Mouse (Mus musculus) hindbrain, embryonic 12.5 days (tissue): ENCODE data around the gene C1qtnf6. TPM values are rescaled to one million over a fixed set of nuclear protein-coding genes. Genes with fewer than 3 reads are reported as not detected.

Experiments
- ATAC-seq: fragments of 200-750 bp; cut with Nextera tagmentation; 2 replicates; pipeline ENCODE4 v1.8.0; 2017; ENCODE audit warnings: moderate TSS enrichment; ENCODE audit not compliant: low FRiP score
- H3K27ac ChIP-seq: fragments of 300-500 bp; sonication (generic); 2 replicates; pipeline ENCODE4 v1.5.1; 2016; ENCODE audit warnings: mild to moderate bottlenecking
- H3K27me3 ChIP-seq: fragments of 300-500 bp; sonication (generic); 2 replicates; pipeline ENCODE4 v1.6.1; 2016; ENCODE audit warnings: mild to moderate bottlenecking
- H3K36me3 ChIP-seq: fragments of 300-500 bp; sonication (generic); 2 replicates; pipeline ENCODE4 v1.6.1; 2016; ENCODE audit warnings: mild to moderate bottlenecking
- H3K4me1 ChIP-seq: fragments of 300-500 bp; sonication (generic); 2 replicates; pipeline ENCODE4 v1.6.1; 2016
- H3K4me2 ChIP-seq: fragments of 300-500 bp; sonication (generic); replicated peaks from 2 replicates; pipeline ENCODE4 v1.6.1; 2016; ENCODE audit warnings: mild to moderate bottlenecking
- H3K4me3 ChIP-seq: fragments of 300-500 bp; sonication (generic); 2 replicates; pipeline ENCODE4 v1.5.1; 2016; ENCODE audit warnings: mild to moderate bottlenecking
- H3K9ac ChIP-seq: fragments of 300-500 bp; sonication (generic); 2 replicates; pipeline ENCODE4 v1.6.1; 2016; ENCODE audit warnings: mild to moderate bottlenecking, moderate library complexity
- H3K9me3 ChIP-seq: fragments of 300-500 bp; sonication (generic); replicated peaks from 2 replicates; pipeline ENCODE4 v1.6.1; 2016; ENCODE audit warnings: mild to moderate bottlenecking
- WGBS: fragments of 180-500 bp; shearing (Covaris S2); methylation state at CpG from one replicate; pipeline ENCODE4 v1.1.7; 2016; 5-methylcytosine and 5-hydroxymethylcytosine counted together
- polyA plus RNA-seq: library from polyadenylated mRNA; unstranded; fragments of >200 nt; fragmentation: Nextera tagmentation; extraction: Ambion mirVana; gene quantifications from 2 replicates; pipeline ENCODE4 v1.2.1, GENCODE M21; 2016

Gene C1qtnf6
- polyA plus RNA-seq, 1 experiment from 2014 or later, result 11.6 TPM

DNA sequence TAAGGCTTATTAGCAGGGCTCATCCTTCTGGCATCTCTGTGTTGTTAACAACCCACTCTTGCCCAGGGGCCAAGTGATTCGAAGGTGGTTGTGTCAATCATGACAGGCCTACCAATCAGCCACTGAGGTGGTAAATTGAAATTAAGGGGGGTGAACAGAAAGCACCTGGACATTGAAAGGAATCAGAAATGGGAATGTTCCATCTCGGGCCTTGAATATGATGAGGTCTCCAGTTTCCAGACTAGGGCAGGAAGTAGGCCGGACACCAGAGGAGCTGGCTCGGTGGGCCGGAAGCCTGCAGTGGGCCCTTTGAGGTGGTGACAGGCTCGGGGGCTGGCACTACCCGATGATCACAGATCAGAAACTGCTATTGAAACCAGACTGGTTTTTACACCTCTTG lies 3.2 kb downstream of the C1qtnf6 start:
- H3K4me2 ChIP-seq, result no peak overlapping the region
- peaks cover 29% of the 10 kb centered on the region for H3K4me1 ChIP-seq
- no peak for ATAC-seq
- H3K27me3 ChIP-seq, result peaks cover 8% of the 10 kb centered on the region; the same call in 1 of the 2 replicates
- no peak overlapping the region for H3K27ac ChIP-seq
- H3K9ac ChIP-seq, result no peak overlapping the region
- H3K36me3 ChIP-seq, result no peaks in the 10 kb centered on the region
- no peaks in the 10 kb centered on the region for H3K9me3 ChIP-seq
- H3K4me3 ChIP-seq, result no peak overlapping the region
- WGBS, result 78% methylated on average over 7 of the region's 7 CpGs

DNA sequence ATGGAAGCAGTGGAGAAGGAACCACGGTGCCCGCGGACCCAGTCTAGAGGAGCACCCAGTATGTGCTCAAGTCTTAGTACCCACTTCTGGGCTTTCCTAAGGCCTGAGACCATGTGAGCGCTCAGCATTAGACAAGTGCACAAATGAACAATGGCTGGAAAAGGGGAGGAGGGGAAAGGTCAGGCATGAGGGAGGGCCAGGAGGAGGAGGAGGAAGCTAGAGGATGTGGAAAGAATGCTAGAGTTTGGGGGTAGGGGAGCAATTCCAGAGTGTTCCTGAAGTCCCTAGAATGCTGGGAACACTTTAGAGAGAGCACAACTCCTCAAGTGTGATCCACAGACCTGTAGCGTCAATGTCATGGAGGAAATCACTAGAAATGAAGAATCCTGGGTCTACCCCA lies 7.1 kb downstream of the C1qtnf6 start:
- Histone ChIP-seq H3K4me2 (no peak overlapping the region), H3K4me1 (peaks cover 14% of the 10 kb centered on the region), H3K27ac (no peak overlapping the region), H3K36me3 (no peaks in the 10 kb centered on the region), H3K27me3 (no peaks in the 10 kb centered on the region), H3K4me3 (no peak overlapping the region), H3K9me3 (no peaks in the 10 kb centered on the region), H3K9ac (no peak overlapping the region)
- ATAC-seq, result no peak
- 81% methylated on average over 5 of the region's 5 CpGs for WGBS

DNA sequence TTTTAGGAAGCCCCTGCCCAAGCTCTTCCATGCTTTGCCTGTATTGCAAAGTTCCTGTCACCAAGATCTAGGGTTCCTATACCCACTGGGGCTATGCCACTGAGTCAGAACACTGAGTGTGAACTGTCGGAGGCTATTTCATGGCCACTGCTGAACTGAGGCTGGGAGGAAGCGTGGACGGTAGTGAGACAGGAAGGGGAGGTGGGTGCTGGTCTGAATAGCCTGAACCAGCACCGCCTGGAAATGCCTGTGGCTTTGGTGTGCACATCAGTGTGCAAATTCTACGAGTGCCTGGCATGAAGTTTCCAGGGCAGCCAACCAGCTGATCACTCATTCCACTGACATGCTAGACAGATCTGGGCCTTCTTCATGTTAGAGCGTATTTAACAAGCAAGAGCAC lies 9.3 kb downstream of the C1qtnf6 start:
- no peak overlapping the region for H3K27ac ChIP-seq
- H3K4me1 ChIP-seq, result peaks cover 6% of the 10 kb centered on the region
- no peaks in the 10 kb centered on the region for H3K9me3 ChIP-seq
- no peaks in the 10 kb centered on the region for H3K27me3 ChIP-seq
- H3K9ac ChIP-seq, result no peak overlapping the region; the same call in 1 of the 2 replicates
- no peak for ATAC-seq
- 77% methylated on average over 6 of the region's 6 CpGs for WGBS
- no peak overlapping the region for H3K4me3 ChIP-seq
- no peaks in the 10 kb centered on the region for H3K36me3 ChIP-seq
- no peak overlapping the region for H3K4me2 ChIP-seq

DNA sequence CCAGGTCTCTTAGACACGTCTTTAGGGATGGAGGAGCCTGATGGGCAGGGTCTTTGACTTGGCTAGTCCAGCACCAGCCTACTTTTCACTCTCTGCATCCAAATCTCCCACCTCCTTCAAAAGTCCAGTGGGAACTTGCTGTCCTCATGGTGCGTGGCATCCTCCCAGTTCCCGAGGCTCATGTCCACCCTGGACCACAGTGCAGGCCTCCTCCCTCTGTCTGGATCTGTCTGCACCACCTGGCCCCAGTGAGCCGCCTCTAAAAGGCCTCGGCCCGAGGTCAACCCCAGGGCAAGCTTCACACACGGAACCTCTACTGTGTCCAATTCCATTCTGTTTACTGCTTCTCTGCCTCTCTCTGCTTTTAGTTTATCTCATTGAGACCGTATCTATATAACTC lies 9.9 kb downstream of the C1qtnf6 start:
- no peak for ATAC-seq
- Histone ChIP-seq H3K4me1 (peaks cover 6% of the 10 kb centered on the region), H3K27me3 (no peaks in the 10 kb centered on the region)

DNA sequence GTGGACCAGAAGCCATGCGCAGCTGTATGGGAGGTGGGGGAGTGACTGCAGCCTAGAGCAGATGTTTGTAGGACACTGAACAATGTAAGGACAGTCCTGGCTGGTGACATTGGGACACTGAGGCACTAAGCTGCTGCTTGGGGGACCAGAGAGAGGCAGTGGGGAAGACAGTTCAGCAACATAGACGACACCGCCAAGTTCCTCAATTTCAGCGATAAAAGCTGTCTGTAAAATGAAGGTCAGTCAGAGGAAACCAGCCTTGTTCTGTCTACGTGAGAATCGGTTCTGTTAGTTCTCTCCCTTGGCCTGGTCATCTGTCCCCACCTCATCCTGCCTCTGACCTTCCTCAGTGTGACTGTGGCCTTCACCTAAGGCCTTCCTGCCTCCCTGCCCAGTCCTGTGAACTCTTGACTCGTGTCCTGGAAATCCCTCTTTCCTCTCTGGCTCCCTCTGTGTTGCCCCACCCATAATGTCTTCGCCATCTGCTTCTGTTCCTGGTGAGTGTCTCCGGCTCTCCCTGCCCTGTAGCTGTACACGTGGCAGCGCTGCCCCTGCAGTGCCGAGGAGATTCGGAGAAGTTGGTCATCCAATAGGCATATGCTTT lies 11.0 kb downstream of the C1qtnf6 start:
- Histone ChIP-seq H3K27ac (no peak overlapping the region), H3K9ac (no peak overlapping the region), H3K4me3 (no peak overlapping the region), H3K4me2 (no peak overlapping the region), H3K36me3 (no peaks in the 10 kb centered on the region), H3K4me1 (peaks cover 6% of the 10 kb centered on the region), H3K27me3 (0 out of 2 replicates have a peak, but pooled peaks cover 2% of the 10 kb centered on the region), H3K9me3 (no peaks in the 10 kb centered on the region)
- WGBS, result 72% methylated on average over 13 of the region's 13 CpGs
- ATAC-seq, result no peak

More for the DNA sequence above, 9.9 kb downstream of the C1qtnf6 start:
- no peak overlapping the region for H3K9ac ChIP-seq
- H3K4me2 ChIP-seq, result no peak overlapping the region
- no peak overlapping the region for H3K27ac ChIP-seq
- H3K9me3 ChIP-seq, result no peaks in the 10 kb centered on the region
- no peak overlapping the region for H3K4me3 ChIP-seq
- 68% methylated on average over 8 of the region's 8 CpGs for WGBS
- no peaks in the 10 kb centered on the region for H3K36me3 ChIP-seq

DNA sequence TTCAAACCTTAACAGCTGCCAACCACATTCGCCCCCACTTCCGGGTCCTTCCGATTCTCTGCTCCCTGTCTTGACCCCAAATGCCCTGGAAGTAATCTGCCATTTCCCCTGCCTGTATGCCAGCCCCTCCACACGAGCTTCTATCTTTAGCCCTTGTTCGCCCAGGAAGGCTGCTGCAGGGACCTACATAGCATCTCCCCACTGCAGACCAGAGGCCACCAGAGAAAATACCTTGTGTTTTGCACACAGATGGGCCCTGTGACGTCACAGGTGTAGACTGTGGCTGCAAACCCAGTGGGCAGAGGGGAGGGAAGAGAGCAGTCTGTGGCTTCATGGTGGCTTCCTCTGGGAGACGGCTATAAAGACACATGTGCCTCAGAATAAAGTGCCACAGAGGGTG lies 13.0 kb downstream of the C1qtnf6 start:
- Histone ChIP-seq H3K4me3 (no peak overlapping the region), H3K36me3 (no peaks in the 10 kb centered on the region), H3K4me1 (peaks cover 11% of the 10 kb centered on the region), H3K9me3 (no peaks in the 10 kb centered on the region), H3K9ac (no peak overlapping the region), H3K27me3 (0 out of 2 replicates have a peak, but pooled peaks cover 2% of the 10 kb centered on the region), H3K4me2 (no peak overlapping the region), H3K27ac (no peak overlapping the region)
- ATAC-seq, result no peak
- 67% methylated on average over 7 of the region's 7 CpGs for WGBS

DNA sequence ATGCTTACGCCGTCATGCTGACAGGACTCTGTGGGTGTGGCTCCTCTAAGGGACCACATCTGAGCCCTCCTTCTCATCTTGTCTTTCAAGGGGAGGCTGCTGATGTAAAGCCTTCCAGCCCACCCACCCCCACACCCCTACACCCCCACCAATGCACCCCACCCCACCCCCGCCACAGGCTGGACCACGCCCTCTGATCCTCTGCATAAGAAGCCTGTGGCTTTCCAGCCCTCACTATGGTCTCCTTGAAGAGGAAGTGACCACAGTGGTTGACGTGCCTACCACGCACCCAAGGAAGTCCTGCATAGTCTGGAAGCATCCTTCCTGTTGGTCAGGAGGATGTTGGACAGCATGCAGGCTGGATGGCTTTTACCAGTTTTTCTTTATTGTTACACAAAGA lies 15.5 kb downstream of the C1qtnf6 start:
- Histone ChIP-seq H3K9ac (no peak overlapping the region), H3K27ac (no peak overlapping the region), H3K9me3 (no peaks in the 10 kb centered on the region), H3K4me3 (no peak overlapping the region), H3K36me3 (no peaks in the 10 kb centered on the region), H3K4me2 (no peak overlapping the region), H3K27me3 (peaks cover 2% of the 10 kb centered on the region; the same call in 1 of the 2 replicates), H3K4me1 (peaks cover 10% of the 10 kb centered on the region)
- no peak for ATAC-seq
- WGBS, result 79% methylated on average over 6 of the region's 6 CpGs

DNA sequence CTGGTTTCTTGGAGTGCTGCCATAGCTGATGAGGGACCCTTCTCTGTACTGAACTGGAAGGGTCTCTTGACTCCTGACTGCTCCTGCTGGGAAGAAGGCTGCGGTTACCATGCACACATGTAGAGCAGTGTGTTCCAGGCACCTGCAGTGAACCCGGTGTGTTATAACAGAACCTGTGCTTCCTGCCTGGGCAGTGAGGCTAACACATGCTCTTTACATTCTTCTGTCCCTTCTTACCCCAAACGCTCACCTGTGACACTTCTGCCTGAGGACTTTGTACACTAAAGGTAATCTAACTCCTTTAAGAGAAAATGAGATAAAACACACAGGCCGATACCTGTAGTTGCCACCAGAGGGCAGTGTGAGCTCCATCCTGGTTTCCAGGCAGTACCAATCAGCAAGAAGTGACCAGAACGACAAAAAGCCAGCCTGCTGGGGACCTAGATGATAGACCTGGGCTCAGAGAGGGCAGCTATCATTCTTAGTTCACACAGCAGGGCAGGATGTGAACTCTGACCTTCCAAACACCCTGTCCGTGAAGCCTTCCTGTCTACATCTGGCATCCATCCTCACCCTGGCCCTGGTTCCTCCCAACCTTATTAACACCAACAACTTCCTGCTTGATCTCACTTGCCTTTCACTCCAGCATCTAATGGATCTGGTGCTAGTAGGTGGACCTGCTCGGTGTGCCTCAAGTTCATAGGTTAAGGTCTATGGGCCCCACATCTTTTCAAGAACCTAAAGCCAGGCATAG lies 16.6 kb downstream of the C1qtnf6 start:
- no peak; the same call in 1 of the 2 replicates for ATAC-seq
- Histone ChIP-seq H3K4me2 (no peak overlapping the region), H3K27ac (no peak overlapping the region), H3K4me3 (no peak overlapping the region), H3K9ac (no peak overlapping the region), H3K4me1 (peaks cover 13% of the 10 kb centered on the region), H3K9me3 (no peaks in the 10 kb centered on the region), H3K27me3 (peaks cover 2% of the 10 kb centered on the region; the same call in 1 of the 2 replicates), H3K36me3 (no peaks in the 10 kb centered on the region)
- 33% methylated on average over 7 of the region's 7 CpGs for WGBS

DNA sequence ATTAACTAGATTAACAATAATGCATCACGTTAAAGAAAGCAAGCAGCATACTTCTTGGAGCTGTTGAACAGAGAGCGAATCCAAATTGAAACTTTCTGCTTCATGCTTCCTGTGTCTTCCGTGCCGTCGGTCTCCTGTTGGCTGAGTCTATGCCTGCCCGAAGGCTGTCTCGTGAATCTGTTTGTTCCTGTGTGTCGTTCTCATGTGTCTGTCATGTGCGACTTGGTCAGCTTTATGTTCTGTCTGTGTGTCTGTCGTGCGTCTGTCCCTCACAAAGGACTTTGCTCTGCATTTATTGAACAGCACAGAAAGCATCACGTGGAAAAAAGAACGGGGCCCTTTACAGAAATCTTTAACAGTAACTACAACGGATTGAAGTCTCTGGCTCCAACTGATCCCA lies 18.2 kb downstream of the C1qtnf6 start:
- Histone ChIP-seq H3K9me3 (no peaks in the 10 kb centered on the region), H3K4me3 (no peak overlapping the region), H3K9ac (no peak overlapping the region), H3K4me2 (no peak overlapping the region), H3K4me1 (peaks cover 13% of the 10 kb centered on the region), H3K27me3 (peaks cover 2% of the 10 kb centered on the region; the same call in 1 of the 2 replicates), H3K36me3 (no peaks in the 10 kb centered on the region), H3K27ac (no peak overlapping the region)
- WGBS, result 88% methylated on average over 14 of the region's 14 CpGs
- ATAC-seq, result no peak

DNA sequence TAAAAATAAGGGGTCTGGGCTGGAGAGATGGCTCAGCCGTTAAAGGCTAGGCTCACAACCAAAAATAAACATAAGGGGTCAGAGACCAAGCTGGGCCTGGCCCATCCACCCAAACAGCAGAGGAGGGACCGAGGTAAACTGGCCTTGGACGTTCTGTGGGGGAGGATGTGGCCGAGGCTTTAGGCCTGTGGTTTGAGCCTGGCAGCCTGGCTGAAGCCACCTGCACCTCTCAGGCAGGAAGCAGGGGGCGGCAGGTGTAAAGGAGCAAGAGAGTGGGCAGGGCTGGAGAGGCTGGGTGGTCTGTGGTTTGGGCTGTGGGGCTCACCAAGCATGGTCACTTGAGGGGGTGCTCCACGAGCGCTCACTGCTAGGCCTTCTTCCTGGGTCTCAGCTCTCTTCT lies 19.3 kb downstream of the C1qtnf6 start:
- Histone ChIP-seq H3K36me3 (no peaks in the 10 kb centered on the region), H3K4me3 (no peak overlapping the region), H3K4me1 (peaks cover 13% of the 10 kb centered on the region), H3K9me3 (no peaks in the 10 kb centered on the region), H3K27ac (no peak overlapping the region), H3K4me2 (no peak overlapping the region), H3K27me3 (peaks cover 2% of the 10 kb centered on the region; the same call in 1 of the 2 replicates), H3K9ac (no peak overlapping the region)
- 78% methylated on average over 7 of the region's 7 CpGs for WGBS
- ATAC-seq, result no peak

DNA sequence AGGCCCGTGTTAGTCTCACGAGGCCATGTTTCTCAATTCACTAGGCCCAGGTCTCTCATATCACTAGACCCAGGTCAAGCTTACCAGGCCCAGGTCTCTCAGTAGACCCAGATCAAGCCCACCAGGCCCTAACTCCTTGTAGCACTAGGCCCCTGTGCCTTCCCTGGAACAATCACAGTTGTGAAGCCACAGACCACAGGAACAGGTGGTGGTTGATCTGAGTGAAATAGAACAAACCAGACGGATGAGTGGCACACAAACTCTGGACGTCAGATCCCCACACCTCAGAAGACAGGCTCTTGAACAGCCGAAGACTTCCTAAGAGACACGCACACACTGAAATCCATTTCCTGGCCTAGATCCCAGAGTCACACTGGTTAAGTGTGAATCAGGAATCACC lies 20.5 kb downstream of the C1qtnf6 start:
- no peaks in the 10 kb centered on the region; the same call in 1 of the 2 replicates for H3K27me3 ChIP-seq
- no peaks in the 10 kb centered on the region for H3K36me3 ChIP-seq
- WGBS, result 89% methylated on average over 6 of the region's 6 CpGs
- peaks cover 13% of the 10 kb centered on the region for H3K4me1 ChIP-seq
- no peaks in the 10 kb centered on the region for H3K9me3 ChIP-seq
- no peak overlapping the region for H3K4me2 ChIP-seq
- no peak overlapping the region for H3K27ac ChIP-seq
- no peak overlapping the region for H3K4me3 ChIP-seq
- no peak for ATAC-seq
- no peak overlapping the region for H3K9ac ChIP-seq

DNA sequence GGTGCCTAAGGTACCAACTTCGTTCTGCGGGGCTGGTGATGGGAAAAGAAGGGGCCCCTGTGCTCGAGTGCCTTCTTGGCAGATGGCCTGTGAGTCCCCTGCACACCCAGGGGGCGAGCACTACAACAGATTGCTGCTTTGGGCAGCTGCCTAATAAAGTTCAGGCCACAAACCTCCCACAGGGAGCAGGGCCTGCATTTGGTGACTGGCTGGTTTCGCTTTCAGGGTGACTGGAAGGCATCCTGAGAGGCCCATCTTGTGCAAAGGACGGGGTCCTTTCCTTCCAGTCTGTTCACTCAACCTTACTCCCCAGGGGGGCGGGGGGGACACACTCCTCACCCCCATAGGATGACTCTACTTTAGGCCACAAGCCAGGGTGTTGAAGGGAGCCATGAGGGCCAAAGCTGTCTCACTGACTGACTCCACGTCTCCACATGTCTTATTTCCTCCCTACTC lies 21.1 kb downstream of the C1qtnf6 start:
- H3K36me3 ChIP-seq, result no peaks in the 10 kb centered on the region
- no peak overlapping the region for H3K27ac ChIP-seq
- 0 out of 2 replicates have a peak, but pooled peaks cover under 1% of the 10 kb centered on the region for H3K9me3 ChIP-seq
- H3K9ac ChIP-seq, result no peak overlapping the region
- H3K27me3 ChIP-seq, result no peaks in the 10 kb centered on the region; the same call in 1 of the 2 replicates
- no peak for ATAC-seq
- H3K4me2 ChIP-seq, result no peak overlapping the region
- no peak overlapping the region for H3K4me3 ChIP-seq
- WGBS, result 60% methylated on average over 8 of the region's 8 CpGs
- peaks cover 13% of the 10 kb centered on the region for H3K4me1 ChIP-seq
